Mouse (Mus musculus): ENCODE measurements around the gene Atp13a4.
A peak's percentile ranks its signal among the peaks of the same experiment; 100 is the strongest.

Gene Atp13a4

GRCm38 (mm10) chr16:29463798-29464197 is 80.9 kb downstream of the Atp13a4 start:
- DNase-seq = no peak

- peak; percentile 8 to 21 for DNase-seq
Measured at GRCm38 (mm10) chr16:29459331-29459730, 85.3 kb downstream of the Atp13a4 start.

DNA sequence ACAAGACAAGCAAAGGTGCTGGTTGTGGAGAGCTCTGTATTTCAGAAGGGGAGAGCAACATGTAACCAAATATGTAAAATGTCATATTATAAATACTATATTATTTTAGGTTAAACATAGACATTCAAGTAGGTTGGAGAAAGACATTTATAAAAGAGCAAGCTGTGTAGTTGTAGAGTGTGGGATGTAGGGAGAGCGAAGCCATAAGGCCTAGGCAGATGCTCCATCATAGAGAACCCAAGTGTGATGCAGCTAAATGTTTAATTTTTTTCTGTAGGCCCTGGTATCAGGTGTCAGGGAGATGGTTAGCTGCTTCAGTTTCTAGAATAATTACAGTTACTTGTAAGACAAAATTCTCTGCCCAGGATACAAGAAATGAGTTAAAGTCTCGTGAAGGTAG is 87.8 kb downstream of the Atp13a4 start:
- DNase-seq = no peak

DNA sequence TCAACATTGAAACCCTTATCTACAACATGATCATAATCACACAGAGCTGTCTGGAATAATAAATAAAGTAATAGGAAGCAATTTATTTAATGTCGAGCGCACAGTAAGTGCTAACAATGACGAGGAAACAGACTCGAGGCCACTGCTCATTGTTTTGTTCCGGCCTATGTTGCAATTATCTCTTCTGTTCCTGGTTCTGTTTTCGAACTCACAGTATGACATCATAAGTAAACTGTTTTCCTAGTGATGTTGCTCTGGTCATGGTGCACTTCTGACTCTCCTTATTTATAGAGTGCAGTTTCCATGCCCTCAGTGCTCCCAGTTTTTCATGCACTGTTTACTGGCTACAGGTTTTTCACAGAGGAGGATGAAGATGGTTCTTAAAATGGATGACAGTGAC is 91.4 kb downstream of the Atp13a4 start:
- DNase-seq = no peak

GRCm38 (mm10) chr16:29451706-29452105 is 93.0 kb downstream of the Atp13a4 start:
- peak; percentile 60 to 65 for DNase-seq

DNA sequence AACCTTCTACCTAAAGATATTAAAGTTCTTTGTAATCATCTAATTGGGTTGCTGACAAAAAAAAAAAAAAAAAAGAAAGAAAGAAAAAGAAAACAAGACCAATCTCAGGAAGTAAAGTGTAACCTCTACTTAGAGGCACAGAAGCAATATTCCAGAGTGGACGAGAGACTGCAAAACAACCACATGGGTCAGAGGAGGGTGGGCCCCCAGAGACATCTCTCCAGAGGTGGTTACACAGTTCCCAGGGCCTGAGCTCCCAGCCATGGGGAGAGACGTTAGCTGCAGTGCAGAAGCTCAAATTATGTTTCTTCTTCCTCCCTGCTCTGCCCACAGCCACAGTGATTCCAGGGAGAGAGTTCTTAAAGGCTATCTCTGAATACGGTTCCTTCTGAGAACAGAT is 102.5 kb downstream of the Atp13a4 start:
- DNase-seq = no peak

- DNase-seq = no peak
Measured at GRCm38 (mm10) chr16:29441405-29441985, 103.2 kb downstream of the Atp13a4 start.

- no peak for DNase-seq
Measured at GRCm38 (mm10) chr16:29438045-29438444, 106.6 kb downstream of the Atp13a4 start.

DNA sequence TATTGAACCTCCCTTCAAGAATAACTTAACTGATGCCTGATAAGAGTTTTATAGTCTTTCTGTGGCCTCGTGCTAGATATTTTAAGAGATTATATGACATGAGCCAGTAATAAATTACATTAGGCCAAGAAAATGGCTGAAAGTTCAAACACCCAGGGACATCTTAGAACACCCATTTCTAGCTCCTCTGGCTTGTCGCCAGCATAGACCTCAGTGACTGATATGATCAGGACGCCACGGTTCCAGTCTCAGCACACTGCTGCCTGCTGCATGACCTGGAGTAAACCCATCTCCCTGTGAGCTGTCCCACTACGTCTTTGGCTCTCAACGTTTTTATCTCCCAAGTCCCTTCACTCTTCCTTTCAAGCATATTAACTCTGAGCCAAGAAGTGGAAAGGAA is 108.9 kb downstream of the Atp13a4 start:
- peak; percentile 4 to 6 for DNase-seq

- peak; percentile 78 to 82 for DNase-seq
Measured at GRCm38 (mm10) chr16:29434712-29435111, 110.0 kb downstream of the Atp13a4 start.

GRCm38 (mm10) chr16:29414822-29415221 is 129.8 kb downstream of the Atp13a4 start:
- DNase-seq = no peak

- no peak for DNase-seq
Measured at GRCm38 (mm10) chr16:29407319-29407718, 137.3 kb downstream of the Atp13a4 start.

GRCm38 (mm10) chr16:29399079-29399478 is 145.6 kb downstream of the Atp13a4 start:
- peak; percentile 90 to 95 for DNase-seq

- peak in 1 of 2 experiments; percentile 13 for DNase-seq
Measured at GRCm38 (mm10) chr16:29384781-29385180, 159.9 kb downstream of the Atp13a4 start.

GRCm38 (mm10) chr16:29378458-29378857 is 166.2 kb downstream of the Atp13a4 start, which contains the start of gene Atp13a5:
TSS of gene Atp13a5 (minus strand) at chr16:29378732.
- DNase-seq = no peak

DNA sequence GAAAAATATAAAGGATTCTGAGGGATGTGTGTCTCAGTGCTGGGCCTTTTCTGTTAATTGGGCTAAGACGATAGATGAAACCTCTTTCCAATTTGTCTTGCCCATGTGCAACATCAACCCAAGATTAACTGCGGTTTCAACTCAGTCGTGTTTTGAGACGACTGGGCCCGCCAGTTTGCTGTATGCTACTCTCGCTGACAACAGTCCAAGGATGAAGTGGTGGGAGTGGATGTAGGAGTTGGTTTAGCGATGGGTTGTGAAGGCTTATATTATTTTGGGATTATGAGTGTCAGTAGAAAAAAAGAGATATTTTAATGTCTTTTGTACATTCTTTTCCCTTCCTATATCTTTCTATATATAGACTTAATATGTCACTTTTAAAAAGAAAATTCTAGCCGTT is 170.0 kb downstream of the Atp13a4 start:
- DNase-seq = no peak
